Mouse (Mus musculus) ES-E14 (cell line): ENCODE data around the gene Prdm10. TPM values are rescaled to one million over a fixed set of nuclear protein-coding genes. Genes with fewer than 3 reads are reported as not detected.

Experiments
- DNase-seq: peaks from one replicate; pipeline ENCODE4 v3.0.0-alpha.2; 2013; ENCODE audit warnings: low read depth, low spot score
- H3K27ac ChIP-seq: 2 replicates; pipeline ENCODE4 v1.5.1; 2012; ENCODE audit warnings: low read depth, mild to moderate bottlenecking, low read length, moderate library complexity, mixed read lengths; ENCODE audit not compliant: poor library complexity, insufficient read depth, severe bottlenecking
- H3K36me3 ChIP-seq: 2 replicates; pipeline ENCODE4 v1.6.1; 2012; ENCODE audit warnings: mild to moderate bottlenecking, low read length, moderate library complexity, mixed read lengths; ENCODE audit not compliant: control insufficient read depth, poor library complexity, insufficient read depth, severe bottlenecking
- H3K4me1 ChIP-seq, 2 experiments: fragments of 150-350 bp in 1 of 2; sonication (generic) in 1 of 2; 2 replicates each; pipeline ENCODE4 v1.6.1; 2012; ENCODE audit warnings: low read length in 2 of 2, mild to moderate bottlenecking in 1 of 2, mixed read lengths in 1 of 2; ENCODE audit not compliant: control insufficient read depth in 2 of 2, insufficient read depth in 2 of 2, poor library complexity in 1 of 2
- H3K4me3 ChIP-seq, 2 experiments: fragments of 150-350 bp in 1 of 2; sonication (generic) in 1 of 2; 2 replicates each; pipeline ENCODE4 v1.5.1; 2012; ENCODE audit warnings: low read length in 2 of 2, low read depth in 1 of 2, mild to moderate bottlenecking in 1 of 2, mixed read lengths in 1 of 2; ENCODE audit not compliant: insufficient read depth in 1 of 2, poor library complexity in 1 of 2, severe bottlenecking in 1 of 2
- H3K9ac ChIP-seq: 2 replicates; pipeline ENCODE4 v1.6.1; 2012; ENCODE audit warnings: low read depth, mild to moderate bottlenecking, low read length, mixed read lengths; ENCODE audit not compliant: poor library complexity, insufficient read depth, severe bottlenecking
- H3K9me3 ChIP-seq: fragments of 150-350 bp; sonication (generic); 2 replicates; pipeline ENCODE4 v1.6.1; 2012; ENCODE audit warnings: low read depth, mild to moderate bottlenecking, low read length; ENCODE audit not compliant: control insufficient read depth, insufficient read depth
- CHD2 ChIP-seq: IDR thresholded peaks from 2 replicates; pipeline ENCODE4 v1.6.1; 2014; ENCODE audit warnings: mild to moderate bottlenecking, low read depth, low read length, inconsistent platforms
- HCFC1 ChIP-seq: IDR thresholded peaks from 2 replicates; pipeline ENCODE4 v1.6.1; 2012; ENCODE audit warnings: low read length, inconsistent platforms, borderline replicate concordance; ENCODE audit not compliant: insufficient read depth
- MAFK ChIP-seq: IDR thresholded peaks from 2 replicates; pipeline ENCODE4 v1.6.1; 2014; ENCODE audit warnings: mild to moderate bottlenecking, low read depth, low read length, inconsistent platforms; ENCODE audit not compliant: insufficient read depth
- ZC3H11A ChIP-seq: IDR thresholded peaks from 2 replicates; pipeline ENCODE4 v1.6.1; 2012; ENCODE audit warnings: low read depth, mild to moderate bottlenecking, inconsistent platforms, low read length, borderline replicate concordance
- ZNF384 ChIP-seq: IDR thresholded peaks from 2 replicates; pipeline ENCODE4 v1.6.1; 2012; ENCODE audit warnings: low read depth, low read length, inconsistent platforms
- in situ Hi-C, 2 experiments: fragments of 600-800 bp; cut with MboI; formaldehyde crosslinking; loops; one replicate each; pipeline ENCODE4 v1.15.1; 2025; ENCODE audit warnings: low sequenced_read_pairs in 2 of 2, inconsistent platforms in 1 of 2; ENCODE audit not compliant: unreplicated experiment in 2 of 2
- total RNA-seq: library from RNA; depleted of rRNA; stranded (reverse); fragments of 300-350 nt; gene quantifications from 2 replicates; pipeline ENCODE4 v1.2.3, GENCODE M21; 2012

The Prdm10 gene
- total RNA-seq, 1 experiment = 10.5 TPM

GRCm38 (mm10) chr9:31405217-31405616, 124.9 kb downstream of the Prdm10 start:
- H3K4me3 ChIP-seq = no peak overlapping the region
- TF ChIP-seq MAFK (no peak), HCFC1 (no peak), ZC3H11A (peak; percentile 31; the same call in 1 of the 2 replicates)
- peaks cover 40% of the 10 kb centered on the region for H3K36me3 ChIP-seq
- no peak overlapping the region for H3K9ac ChIP-seq
- no peak overlapping the region for H3K27ac ChIP-seq
- H3K4me1 ChIP-seq = no peaks in the 10 kb centered on the region
- in situ Hi-C loops = no loop called here
- peak; percentile 62 for DNase-seq
- no peaks in the 10 kb centered on the region for H3K9me3 ChIP-seq

- DNase-seq = no peak
- Histone ChIP-seq H3K36me3 (peaks cover 54% of the 10 kb centered on the region), H3K27ac (no peak overlapping the region), H3K9me3 (no peaks in the 10 kb centered on the region), H3K4me3 (no peak overlapping the region), H3K9ac (no peak overlapping the region), H3K4me1 (no peaks in the 10 kb centered on the region)
- TF ChIP-seq MAFK (no peak), ZC3H11A (no peak), HCFC1 (no peak), ZNF384 (no peak), CHD2 (no peak)
- in situ Hi-C loops = no loop called here
Observed at GRCm38 (mm10) chr9:31412165-31412564, 131.8 kb downstream of the Prdm10 start.

- Histone ChIP-seq H3K27ac (no peak overlapping the region), H3K36me3 (peaks cover 45% of the 10 kb centered on the region), H3K4me1 (no peaks in the 10 kb centered on the region), H3K9me3 (no peaks in the 10 kb centered on the region), H3K4me3 (no peak overlapping the region), H3K9ac (no peak overlapping the region)
- in situ Hi-C loops = no loop called here
- no peak for DNase-seq
- TF ChIP-seq ZC3H11A = no peak
- TF ChIP-seq HCFC1 = no peak
- TF ChIP-seq CHD2 = no peak
- no peak for TF ChIP-seq MAFK
- TF ChIP-seq ZNF384 = no peak
Observed at GRCm38 (mm10) chr9:31418821-31419220, 138.5 kb downstream of the Prdm10 start.

GRCm38 (mm10) chr9:31422143-31422542, 141.8 kb downstream of the Prdm10 start:
- no peak for TF ChIP-seq CHD2
- no peak for TF ChIP-seq ZC3H11A
- Histone ChIP-seq H3K4me1 (no peaks in the 10 kb centered on the region), H3K36me3 (peaks cover 29% of the 10 kb centered on the region), H3K9ac (no peak overlapping the region), H3K9me3 (no peaks in the 10 kb centered on the region), H3K27ac (no peak overlapping the region), H3K4me3 (no peak overlapping the region)
- in situ Hi-C loops = no loop called here
- DNase-seq = no peak

GRCm38 (mm10) chr9:31428971-31429370, 148.6 kb downstream of the Prdm10 start:
- Histone ChIP-seq H3K27ac (no peak overlapping the region), H3K4me3 (no peak overlapping the region), H3K36me3 (no peaks in the 10 kb centered on the region; the same call in 1 of the 2 replicates), H3K4me1 (peaks cover 7 to 11% of the 10 kb centered on the region in 2 experiments; a peak in 2 of 4 replicates), H3K9me3 (no peaks in the 10 kb centered on the region), H3K9ac (no peak overlapping the region)
- TF ChIP-seq ZNF384 (no peak), MAFK (no peak), CHD2 (no peak), HCFC1 (no peak), ZC3H11A (no peak)
- in situ Hi-C loops = no loop called here
- no peak for DNase-seq
